Mouse (Mus musculus): ENCODE measurements around the gene Acpp. TPM values are rescaled to one million over a fixed set of nuclear protein-coding genes. Genes with fewer than 3 reads are reported as not detected.

Gene Acpp
- polyA plus RNA-seq, 1 experiment from 2014 or later, result 0.23 TPM

GRCm38 (mm10) chr9:104262016-104262762 lies 75.4 kb downstream of the Acpp start:
- peak overlapping the region; percentile 99 for H3K4me3 ChIP-seq (replicated peaks; ENCODE audit: low read length)
- no peaks in the 10 kb centered on the region for H3K36me3 ChIP-seq (replicated peaks; ENCODE audit: control insufficient read depth, insufficient read depth)
- H3K9me3 ChIP-seq (ENCODE audit: control insufficient read depth, low read length), result no peaks in the 10 kb centered on the region
- H3K4me2 ChIP-seq (replicated peaks), result peak overlapping the region; percentile 95
- under 1% methylated on average over 43 of the region's 46 CpGs for WGBS
- DNase-seq (ENCODE audit: low spot score) (peak; percentile 44), ATAC-seq (ENCODE audit: low FRiP score) (no peak; the same call in 1 of the 2 replicates)
- peak overlapping the region; percentile 95 for H3K9ac ChIP-seq
- H3K4me1 ChIP-seq (replicated peaks; ENCODE audit: control insufficient read depth, insufficient read depth, low read length), result peaks cover 18% of the 10 kb centered on the region
- H3K27ac ChIP-seq, result peak overlapping the region; percentile 91
- no peaks in the 10 kb centered on the region for H3K27me3 ChIP-seq (ENCODE audit: control insufficient read depth, insufficient read depth, low read length)

GRCm38 (mm10) chr9:104260306-104260705 lies 77.2 kb downstream of the Acpp start:
- H3K4me1 ChIP-seq (replicated peaks; ENCODE audit: control insufficient read depth, insufficient read depth, low read length), result peaks cover 22% of the 10 kb centered on the region
- H3K4me3 ChIP-seq (replicated peaks; ENCODE audit: low read length), result no peak overlapping the region
- ATAC-seq (ENCODE audit: low FRiP score), result no peak
- H3K36me3 ChIP-seq (replicated peaks; ENCODE audit: control insufficient read depth, insufficient read depth), result no peaks in the 10 kb centered on the region
- H3K27me3 ChIP-seq (ENCODE audit: control insufficient read depth, insufficient read depth, low read length), result no peaks in the 10 kb centered on the region
- WGBS, result 53% methylated on average over 4 of the region's 4 CpGs
- H3K4me2 ChIP-seq (replicated peaks), result peak overlapping the region; percentile 95
- H3K9ac ChIP-seq, result no peak overlapping the region
- DNase-seq (ENCODE audit: low spot score), result no peak
- H3K27ac ChIP-seq, result no peak overlapping the region
- H3K9me3 ChIP-seq (ENCODE audit: control insufficient read depth, low read length), result no peaks in the 10 kb centered on the region

- Histone ChIP-seq H3K4me1 (replicated peaks; ENCODE audit: control insufficient read depth, insufficient read depth, low read length) (peaks cover 12% of the 10 kb centered on the region), H3K27ac (no peak overlapping the region), H3K9ac (no peak overlapping the region), H3K9me3 (ENCODE audit: control insufficient read depth, low read length) (no peaks in the 10 kb centered on the region), H3K4me2 (replicated peaks) (no peak overlapping the region), H3K4me3 (replicated peaks; ENCODE audit: low read length) (no peak overlapping the region), H3K27me3 (ENCODE audit: control insufficient read depth, insufficient read depth, low read length) (no peaks in the 10 kb centered on the region), H3K36me3 (replicated peaks; ENCODE audit: control insufficient read depth, insufficient read depth) (no peaks in the 10 kb centered on the region)
- ATAC-seq (ENCODE audit: low FRiP score) (no peak), DNase-seq (ENCODE audit: low spot score) (no peak)
- WGBS, result 74% methylated on average over 2 of the region's 2 CpGs
Measured at GRCm38 (mm10) chr9:104256085-104256484, 81.5 kb downstream of the Acpp start.

- WGBS, result 71% methylated on average over 9 of the region's 9 CpGs
- no peaks in the 10 kb centered on the region for H3K27me3 ChIP-seq (ENCODE audit: control insufficient read depth, insufficient read depth, low read length)
- 0 out of 2 replicates have a peak, but pooled peaks cover 3% of the 10 kb centered on the region for H3K4me1 ChIP-seq (replicated peaks; ENCODE audit: control insufficient read depth, insufficient read depth, low read length)
- no peak overlapping the region for H3K9ac ChIP-seq
- H3K9me3 ChIP-seq (ENCODE audit: control insufficient read depth, low read length), result no peaks in the 10 kb centered on the region
- no peaks in the 10 kb centered on the region for H3K36me3 ChIP-seq (replicated peaks; ENCODE audit: control insufficient read depth, insufficient read depth)
- no peak overlapping the region for H3K4me2 ChIP-seq (replicated peaks)
- DNase-seq (ENCODE audit: low spot score), result no peak
- no peak overlapping the region for H3K27ac ChIP-seq
- no peak for ATAC-seq (ENCODE audit: low FRiP score)
- H3K4me3 ChIP-seq (replicated peaks; ENCODE audit: low read length), result no peak overlapping the region
Measured at GRCm38 (mm10) chr9:104254408-104255180, 83.0 kb downstream of the Acpp start.

- Histone ChIP-seq H3K27ac (no peak overlapping the region), H3K36me3 (replicated peaks; ENCODE audit: control insufficient read depth, insufficient read depth) (no peaks in the 10 kb centered on the region), H3K27me3 (ENCODE audit: control insufficient read depth, insufficient read depth, low read length) (no peaks in the 10 kb centered on the region), H3K9ac (no peak overlapping the region), H3K4me3 (replicated peaks; ENCODE audit: low read length) (no peak overlapping the region), H3K4me2 (replicated peaks) (no peak overlapping the region), H3K4me1 (replicated peaks; ENCODE audit: control insufficient read depth, insufficient read depth, low read length) (0 out of 2 replicates have a peak, but pooled peaks cover 3% of the 10 kb centered on the region), H3K9me3 (ENCODE audit: control insufficient read depth, low read length) (no peaks in the 10 kb centered on the region)
- ATAC-seq (ENCODE audit: low FRiP score), result no peak
- no peak for DNase-seq (ENCODE audit: low spot score)
- WGBS, result 98% methylated on average over 3 of the region's 3 CpGs
Measured at GRCm38 (mm10) chr9:104252637-104253036, 84.9 kb downstream of the Acpp start.

- 89% methylated on average over 4 of the region's 4 CpGs for WGBS
- Histone ChIP-seq H3K4me3 (replicated peaks; ENCODE audit: low read length) (no peak overlapping the region), H3K36me3 (replicated peaks; ENCODE audit: control insufficient read depth, insufficient read depth) (no peaks in the 10 kb centered on the region), H3K9me3 (ENCODE audit: control insufficient read depth, low read length) (no peaks in the 10 kb centered on the region), H3K4me1 (replicated peaks; ENCODE audit: control insufficient read depth, insufficient read depth, low read length) (0 out of 2 replicates have a peak, but pooled peaks cover 3% of the 10 kb centered on the region), H3K27ac (no peak overlapping the region), H3K27me3 (ENCODE audit: control insufficient read depth, insufficient read depth, low read length) (no peaks in the 10 kb centered on the region), H3K9ac (no peak overlapping the region), H3K4me2 (replicated peaks) (no peak overlapping the region)
- ATAC-seq (ENCODE audit: low FRiP score) (no peak), DNase-seq (ENCODE audit: low spot score) (no peak)
Measured at GRCm38 (mm10) chr9:104251687-104252086, 85.9 kb downstream of the Acpp start.

- Histone ChIP-seq H3K9ac (no peak overlapping the region), H3K4me1 (replicated peaks; ENCODE audit: control insufficient read depth, insufficient read depth, low read length) (0 out of 2 replicates have a peak, but pooled peaks cover 3% of the 10 kb centered on the region), H3K36me3 (replicated peaks; ENCODE audit: control insufficient read depth, insufficient read depth) (no peaks in the 10 kb centered on the region), H3K4me2 (replicated peaks) (no peak overlapping the region), H3K27ac (no peak overlapping the region), H3K4me3 (replicated peaks; ENCODE audit: low read length) (no peak overlapping the region), H3K27me3 (ENCODE audit: control insufficient read depth, insufficient read depth, low read length) (no peaks in the 10 kb centered on the region), H3K9me3 (ENCODE audit: control insufficient read depth, low read length) (no peaks in the 10 kb centered on the region)
- WGBS, result 91% methylated on average over 8 of the region's 8 CpGs
- ATAC-seq (ENCODE audit: low FRiP score), result no peak
- no peak for DNase-seq (ENCODE audit: low spot score)
Measured at GRCm38 (mm10) chr9:104251111-104251510, 86.4 kb downstream of the Acpp start.

GRCm38 (mm10) chr9:104247307-104247987 lies 90.1 kb downstream of the Acpp start:
- DNase-seq (ENCODE audit: low spot score) (no peak), ATAC-seq (ENCODE audit: low FRiP score) (no peak)
- no peaks in the 10 kb centered on the region for H3K9me3 ChIP-seq (ENCODE audit: control insufficient read depth, low read length)
- no peaks in the 10 kb centered on the region for H3K27me3 ChIP-seq (ENCODE audit: control insufficient read depth, insufficient read depth, low read length)
- no peak overlapping the region for H3K4me3 ChIP-seq (replicated peaks; ENCODE audit: low read length)
- H3K27ac ChIP-seq, result no peak overlapping the region
- H3K4me1 ChIP-seq (replicated peaks; ENCODE audit: control insufficient read depth, insufficient read depth, low read length), result no peaks in the 10 kb centered on the region
- no peak overlapping the region for H3K4me2 ChIP-seq (replicated peaks)
- 90% methylated on average over 6 of the region's 6 CpGs for WGBS
- H3K36me3 ChIP-seq (replicated peaks; ENCODE audit: control insufficient read depth, insufficient read depth), result peaks cover 10% of the 10 kb centered on the region; the same call in 1 of the 2 replicates
- no peak overlapping the region for H3K9ac ChIP-seq

All from hindbrain, embryonic 14.5 days (tissue).